Mouse (Mus musculus) megakaryocyte, embryonic 14.5 days (primary cell): ENCODE results near the gene Cldn3.

Experiments used
- FLI1 ChIP-seq: IDR thresholded peaks from 2 replicates; pipeline ENCODE4 v1.6.1; 2012; ENCODE audit warnings: low read length, inconsistent platforms, mixed read lengths
- GATA1 ChIP-seq: IDR thresholded peaks from 3 replicates; pipeline ENCODE4 v1.6.1; 2012; ENCODE audit warnings: mixed read lengths, low read length, inconsistent platforms, borderline replicate concordance

- TF ChIP-seq GATA1: no peak
- no peak for TF ChIP-seq FLI1
These were observed 49.3 kb upstream of the Cldn3 start for GRCm38 (mm10) chr5:134936626-134937185.
